In genomic region chr1:156229448-156229847, GRCm38 (mm10) we compare ENCODE assay signal across 8 mouse cellular contexts. TPM values are rescaled to one million over a fixed set of nuclear protein-coding genes. Genes with fewer than 3 reads are reported as not detected.
A peak's percentile ranks its signal among the peaks of the same experiment; 100 is the strongest.
DNase-seq lines count a peak whose midpoint lies in the region; ATAC-seq and TF ChIP-seq lines count a peak whose summit lies in the region.

No protein-coding gene starts in this region.

- no peak overlapping the region for H3K4me2 ChIP-seq in neural tube, embryonic 15.5 days
- no peak overlapping the region for H3K4me2 ChIP-seq in limb, embryonic 14.5 days (replicated peaks; ENCODE audit: low read depth, low read length, severe bottlenecking)
- H3K4me2 ChIP-seq in midbrain, embryonic 16.5 days (ENCODE audit: low read length): no peak overlapping the region

- no peak for ATAC-seq in neural tube, embryonic 15.5 days (ENCODE audit: low FRiP score)
- ATAC-seq in limb, embryonic 14.5 days (ENCODE audit: low FRiP score, low read depth): no peak; the same call in 1 of the 2 replicates
- 0 out of 2 replicates have a peak, but pooled peaks have one; percentile 36 for ATAC-seq in midbrain, embryonic 16.5 days

- H3K27ac ChIP-seq in neural tube, embryonic 15.5 days (replicated peaks): no peak overlapping the region
- H3K27ac ChIP-seq in embryonic fibroblast, embryonic 13.5 days (ENCODE audit: insufficient read depth, low read length): no peak overlapping the region
- no peak overlapping the region for H3K27ac ChIP-seq in limb, embryonic 14.5 days (replicated peaks; ENCODE audit: low read depth, low read length)
- H3K27ac ChIP-seq in midbrain, embryonic 16.5 days (ENCODE audit: low read length): no peak overlapping the region

- H3K9me3 ChIP-seq in neural tube, embryonic 15.5 days (replicated peaks): no peaks in the 10 kb centered on the region
- H3K9me3 ChIP-seq in limb, embryonic 14.5 days (ENCODE audit: control insufficient read depth, low read length): no peaks in the 10 kb centered on the region
- no peaks in the 10 kb centered on the region for H3K9me3 ChIP-seq in midbrain, embryonic 16.5 days (replicated peaks; ENCODE audit: control insufficient read depth, low read length, poor library complexity, severe bottlenecking)

- WGBS in neural tube, embryonic 15.5 days: 31% methylated on average over 7 of the region's 7 CpGs
- 21% methylated on average over 7 of the region's 7 CpGs for WGBS in limb, embryonic 14.5 days
- 37% methylated on average over 7 of the region's 7 CpGs for WGBS in midbrain, embryonic 16.5 days

- peak; percentile 73; the same call in 1 of the 2 replicates for TF ChIP-seq CTCF in embryonic fibroblast, embryonic 13.5 days (IDR thresholded peaks at IDR 0.05; ENCODE audit: borderline replicate concordance, insufficient read depth, low read length)

- H3K27me3 ChIP-seq in neural tube, embryonic 15.5 days (replicated peaks): 0 out of 2 replicates have a peak, but pooled peaks cover 3% of the 10 kb centered on the region
- H3K27me3 ChIP-seq in limb, embryonic 14.5 days (ENCODE audit: control insufficient read depth, insufficient read depth, low read length): no peaks in the 10 kb centered on the region
- no peaks in the 10 kb centered on the region for H3K27me3 ChIP-seq in midbrain, embryonic 16.5 days (ENCODE audit: control insufficient read depth, insufficient read depth, low read depth, low read length)

- no peak for TF ChIP-seq POLR2A in embryonic fibroblast, embryonic 13.5 days (IDR thresholded peaks at IDR 0.05; ENCODE audit: low read depth, low read length)
- TF ChIP-seq POLR2A in limb, embryonic 14.5 days (IDR thresholded peaks at IDR 0.05; ENCODE audit: borderline replicate concordance, extremely low read depth, insufficient read depth, insufficient read length): no peak

- DNase-seq in neural tube, embryonic 10.5 days (ENCODE audit: extremely low spot score, low spot score): peak; percentile 62
- peak; percentile 73 for DNase-seq in adrenal gland, postnatal 14 days
- peak; percentile 52 for DNase-seq in induced T-regulatory cell, adult 2 months (ENCODE audit: low read depth)
- DNase-seq in limb, embryonic 14.5 days (ENCODE audit: low spot score): peak; percentile 66
- peak; percentile 87 for DNase-seq in thymus, postnatal 4 days

- no peak overlapping the region for H3K9ac ChIP-seq in neural tube, embryonic 15.5 days (replicated peaks)
- no peak overlapping the region for H3K9ac ChIP-seq in limb, embryonic 14.5 days (ENCODE audit: low read depth, low read length, severe bottlenecking)
- H3K9ac ChIP-seq in midbrain, embryonic 16.5 days (ENCODE audit: low read depth, low read length): no peak overlapping the region

- no peak overlapping the region for H3K4me3 ChIP-seq in neural tube, embryonic 15.5 days (replicated peaks)
- no peak overlapping the region for H3K4me3 ChIP-seq in embryonic fibroblast, embryonic 13.5 days (ENCODE audit: insufficient read depth, low read length)
- no peak overlapping the region for H3K4me3 ChIP-seq in limb, embryonic 14.5 days (replicated peaks; ENCODE audit: low read length)
- no peak overlapping the region for H3K4me3 ChIP-seq in midbrain, embryonic 16.5 days (ENCODE audit: low read depth, low read length)

- H3K36me3 ChIP-seq in neural tube, embryonic 15.5 days: no peaks in the 10 kb centered on the region
- H3K36me3 ChIP-seq in limb, embryonic 14.5 days (ENCODE audit: control insufficient read depth, insufficient read depth, low read length): no peaks in the 10 kb centered on the region
- no peaks in the 10 kb centered on the region for H3K36me3 ChIP-seq in midbrain, embryonic 16.5 days (ENCODE audit: control insufficient read depth, insufficient read depth, low read length)

- H3K4me1 ChIP-seq in neural tube, embryonic 15.5 days: peaks cover 10% of the 10 kb centered on the region
- H3K4me1 ChIP-seq in embryonic fibroblast, embryonic 13.5 days (ENCODE audit: control insufficient read depth, insufficient read depth, low read length): peaks cover 6% of the 10 kb centered on the region; the same call in 1 of the 2 replicates
- peaks cover 13% of the 10 kb centered on the region for H3K4me1 ChIP-seq in limb, embryonic 14.5 days (ENCODE audit: control insufficient read depth, insufficient read depth, low read length)
- H3K4me1 ChIP-seq in midbrain, embryonic 16.5 days (ENCODE audit: control insufficient read depth, insufficient read depth, low read length): peaks cover 7% of the 10 kb centered on the region

RNA-seq across cellular contexts. Expression of gene Fam163a, which starts 24.6 kb away (rescaled TPM):
- 5.2 and 5.6 TPM in 2 replicates for polyA plus RNA-seq in neural tube, embryonic 15.5 days (2015; fragmentation: Nextera tagmentation; extraction: Ambion mirVana)
- total RNA-seq in adrenal gland, postnatal 14 days (2021): 11.0 and 12.2 TPM in 2 replicates
- polyA plus RNA-seq in embryonic fibroblast, embryonic 13.5 days (2011; ENCODE audit: insufficient read length, low read depth, missing spikeins): not detected in 2 replicates
- 0.96 and 1.1 TPM in 2 replicates for polyA plus RNA-seq in limb, embryonic 14.5 days (2012; rRNA removed)
- 1.0 and 2.2 TPM in 2 replicates for polyA plus RNA-seq in limb, embryonic 14.5 days (2014; fragmentation: Nextera tagmentation; extraction: Ambion mirVana)
- 5.7 and 5.9 TPM in 2 replicates for polyA plus RNA-seq in midbrain, embryonic 16.5 days (2015; fragmentation: Nextera tagmentation; extraction: Ambion mirVana)
